Mouse (Mus musculus): Measurements from ENCODE around the gene Slc24a3. TPM values are rescaled to one million over a fixed set of nuclear protein-coding genes. Genes with fewer than 3 reads are reported as not detected.

Gene Slc24a3
- polyA plus RNA-seq, 1 experiment from 2014 or later: 1.3 TPM

DNA sequence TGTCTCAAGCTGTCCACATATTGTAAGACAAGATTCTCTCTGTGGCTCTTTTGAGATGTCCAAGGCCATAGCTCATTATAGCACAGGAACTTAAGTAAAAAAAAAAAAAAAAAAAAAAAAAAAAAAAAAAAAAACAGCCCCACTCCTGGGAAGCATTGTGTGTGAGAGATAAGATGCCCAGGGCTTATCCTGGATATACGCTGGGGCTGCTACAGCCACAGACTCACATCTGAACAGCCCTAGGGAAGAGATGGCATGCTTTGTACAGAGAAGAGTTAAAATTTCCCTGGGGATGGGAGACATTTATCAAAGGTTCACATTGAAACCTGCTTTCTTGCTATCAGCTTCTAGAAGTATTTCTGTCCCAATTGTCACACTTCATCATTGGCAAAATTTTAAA is 218.2 kb downstream of the Slc24a3 start:
- Histone ChIP-seq H3K4me1 (replicated peaks; ENCODE audit: control insufficient read depth, insufficient read depth, low read length) (no peaks in the 10 kb centered on the region; the same call in 1 of the 2 replicates), H3K9me3 (ENCODE audit: control insufficient read depth, low read length) (no peaks in the 10 kb centered on the region), H3K27me3 (ENCODE audit: control insufficient read depth, insufficient read depth, low read depth, low read length) (no peaks in the 10 kb centered on the region), H3K9ac (ENCODE audit: low read length) (no peak overlapping the region), H3K27ac (ENCODE audit: low read length) (no peak overlapping the region), H3K4me2 (ENCODE audit: low read depth, low read length) (no peak overlapping the region), H3K36me3 (ENCODE audit: control insufficient read depth, insufficient read depth, low read length) (no peaks in the 10 kb centered on the region), H3K4me3 (ENCODE audit: low read length) (no peak overlapping the region)
- no peak for ATAC-seq (ENCODE audit: low read depth)
- 53% methylated on average over 1 of the region's 1 CpGs for WGBS

DNA sequence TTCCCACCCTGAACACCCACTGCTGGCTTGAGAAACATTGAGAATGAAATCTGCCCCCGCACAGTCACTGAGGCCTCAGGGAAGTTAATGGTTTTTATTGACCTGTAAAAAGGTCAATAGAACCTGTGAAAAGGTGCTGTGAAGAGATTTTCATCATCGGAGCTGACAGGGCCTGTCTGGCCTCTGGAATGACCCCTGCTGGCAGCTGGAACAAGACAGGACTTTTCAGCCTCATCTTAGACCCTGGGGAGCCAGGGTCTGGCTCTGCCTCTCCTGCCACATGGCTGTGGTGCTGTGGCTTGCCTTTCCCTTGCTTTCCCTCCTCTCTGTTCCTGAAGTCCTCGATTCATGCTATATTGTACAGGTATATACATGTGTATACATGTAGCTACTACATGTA is 228.2 kb downstream of the Slc24a3 start:
- Histone ChIP-seq H3K9me3 (ENCODE audit: control insufficient read depth, low read length) (no peaks in the 10 kb centered on the region), H3K36me3 (ENCODE audit: control insufficient read depth, insufficient read depth, low read length) (no peaks in the 10 kb centered on the region), H3K4me1 (replicated peaks; ENCODE audit: control insufficient read depth, insufficient read depth, low read length) (no peaks in the 10 kb centered on the region), H3K27ac (ENCODE audit: low read length) (no peak overlapping the region), H3K4me2 (ENCODE audit: low read depth, low read length) (no peak overlapping the region), H3K9ac (ENCODE audit: low read length) (no peak overlapping the region), H3K27me3 (ENCODE audit: control insufficient read depth, insufficient read depth, low read depth, low read length) (no peaks in the 10 kb centered on the region), H3K4me3 (ENCODE audit: low read length) (no peak overlapping the region)
- no peak for ATAC-seq (ENCODE audit: low read depth)
- WGBS: 62% methylated on average over 3 of the region's 3 CpGs

GRCm38 (mm10) chr2:145396579-145396978 is 229.0 kb downstream of the Slc24a3 start:
- Histone ChIP-seq H3K4me2 (ENCODE audit: low read depth, low read length) (no peak overlapping the region), H3K36me3 (ENCODE audit: control insufficient read depth, insufficient read depth, low read length) (no peaks in the 10 kb centered on the region), H3K4me3 (ENCODE audit: low read length) (no peak overlapping the region), H3K4me1 (replicated peaks; ENCODE audit: control insufficient read depth, insufficient read depth, low read length) (no peaks in the 10 kb centered on the region), H3K9me3 (ENCODE audit: control insufficient read depth, low read length) (no peaks in the 10 kb centered on the region), H3K27me3 (ENCODE audit: control insufficient read depth, insufficient read depth, low read depth, low read length) (no peaks in the 10 kb centered on the region), H3K27ac (ENCODE audit: low read length) (no peak overlapping the region), H3K9ac (ENCODE audit: low read length) (no peak overlapping the region)
- WGBS: 47% methylated on average over 7 of the region's 7 CpGs
- no peak for ATAC-seq (ENCODE audit: low read depth)

- Histone ChIP-seq H3K27ac (ENCODE audit: low read length) (no peak overlapping the region), H3K9ac (ENCODE audit: low read length) (no peak overlapping the region), H3K9me3 (ENCODE audit: control insufficient read depth, low read length) (no peaks in the 10 kb centered on the region), H3K4me3 (ENCODE audit: low read length) (no peak overlapping the region), H3K4me1 (replicated peaks; ENCODE audit: control insufficient read depth, insufficient read depth, low read length) (no peaks in the 10 kb centered on the region), H3K36me3 (ENCODE audit: control insufficient read depth, insufficient read depth, low read length) (no peaks in the 10 kb centered on the region), H3K4me2 (ENCODE audit: low read depth, low read length) (no peak overlapping the region), H3K27me3 (ENCODE audit: control insufficient read depth, insufficient read depth, low read depth, low read length) (no peaks in the 10 kb centered on the region)
- 59% methylated on average over 10 of the region's 10 CpGs for WGBS
- no peak for ATAC-seq (ENCODE audit: low read depth)
Observed at GRCm38 (mm10) chr2:145397456-145398206, 230.1 kb downstream of the Slc24a3 start.

DNA sequence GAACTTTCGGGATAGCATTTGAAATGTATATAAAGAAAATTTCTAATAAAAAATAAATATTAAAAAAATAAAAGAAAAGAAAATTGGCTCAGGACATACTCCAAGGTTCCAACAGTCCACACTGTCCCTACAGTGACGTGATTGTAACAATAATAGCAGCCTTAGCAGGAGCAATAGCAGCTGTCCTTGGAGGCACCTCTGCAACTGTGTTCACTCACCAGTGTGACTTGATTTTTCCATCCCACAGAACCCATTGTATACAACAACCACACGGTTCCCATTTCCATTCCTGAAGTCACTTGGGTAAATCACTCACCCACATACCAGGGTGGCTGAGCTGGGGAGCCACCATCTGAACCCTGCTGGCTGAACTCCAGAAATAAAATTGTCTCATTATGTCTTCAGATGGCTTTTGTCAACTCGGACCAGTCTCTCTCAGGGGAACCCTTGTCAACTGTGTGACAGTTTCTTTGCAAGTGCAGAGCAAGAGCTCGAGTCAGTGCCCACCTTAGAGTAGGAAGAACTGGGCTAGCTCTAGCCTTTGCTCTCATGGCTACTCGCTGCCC is 233.8 kb downstream of the Slc24a3 start:
- H3K27ac ChIP-seq (ENCODE audit: low read length): no peak overlapping the region
- ATAC-seq (ENCODE audit: low read depth): no peak
- no peaks in the 10 kb centered on the region for H3K27me3 ChIP-seq (ENCODE audit: control insufficient read depth, insufficient read depth, low read depth, low read length)
- WGBS: 64% methylated on average over 6 of the region's 6 CpGs
- no peak overlapping the region for H3K4me2 ChIP-seq (ENCODE audit: low read depth, low read length)
- no peaks in the 10 kb centered on the region for H3K4me1 ChIP-seq (replicated peaks; ENCODE audit: control insufficient read depth, insufficient read depth, low read length)
- H3K36me3 ChIP-seq (ENCODE audit: control insufficient read depth, insufficient read depth, low read length): no peaks in the 10 kb centered on the region
- no peak overlapping the region for H3K4me3 ChIP-seq (ENCODE audit: low read length)
- no peaks in the 10 kb centered on the region for H3K9me3 ChIP-seq (ENCODE audit: control insufficient read depth, low read length)
- H3K9ac ChIP-seq (ENCODE audit: low read length): no peak overlapping the region

DNA sequence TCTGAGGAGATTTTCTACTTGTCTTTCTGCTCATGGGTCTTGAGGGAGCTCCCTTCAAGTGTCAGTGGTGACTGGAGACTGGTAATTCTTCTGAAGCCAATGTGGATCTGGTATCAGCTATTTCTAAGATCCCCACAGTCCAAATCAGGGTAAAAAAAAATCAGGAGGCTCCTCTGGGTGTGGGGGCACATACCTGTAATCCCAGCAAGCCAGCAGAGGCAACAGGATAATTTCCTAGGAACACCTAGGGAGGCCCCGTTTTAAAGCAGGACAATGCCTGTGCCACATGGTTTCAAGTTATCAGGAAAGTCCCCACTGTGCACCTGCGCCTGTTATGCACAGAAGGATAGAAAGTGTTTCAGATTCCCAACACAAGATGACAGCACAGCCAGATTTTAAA is 234.4 kb downstream of the Slc24a3 start:
- H3K9me3 ChIP-seq (ENCODE audit: control insufficient read depth, low read length): no peaks in the 10 kb centered on the region

GRCm38 (mm10) chr2:145404818-145405531 is 237.4 kb downstream of the Slc24a3 start:
- Histone ChIP-seq H3K9me3 (ENCODE audit: control insufficient read depth, low read length) (no peaks in the 10 kb centered on the region), H3K36me3 (ENCODE audit: control insufficient read depth, insufficient read depth, low read length) (no peaks in the 10 kb centered on the region), H3K27ac (ENCODE audit: low read length) (no peak overlapping the region), H3K4me2 (ENCODE audit: low read depth, low read length) (no peak overlapping the region), H3K27me3 (ENCODE audit: control insufficient read depth, insufficient read depth, low read depth, low read length) (no peaks in the 10 kb centered on the region), H3K4me3 (ENCODE audit: low read length) (no peak overlapping the region), H3K9ac (ENCODE audit: low read length) (no peak overlapping the region), H3K4me1 (replicated peaks; ENCODE audit: control insufficient read depth, insufficient read depth, low read length) (no peaks in the 10 kb centered on the region)
- WGBS: 45% methylated on average over 11 of the region's 11 CpGs
- ATAC-seq (ENCODE audit: low read depth): no peak

More for the DNA sequence above, 234.4 kb downstream of the Slc24a3 start:
- no peak for ATAC-seq (ENCODE audit: low read depth)
- no peak overlapping the region for H3K27ac ChIP-seq (ENCODE audit: low read length)
- no peaks in the 10 kb centered on the region for H3K4me1 ChIP-seq (replicated peaks; ENCODE audit: control insufficient read depth, insufficient read depth, low read length)
- H3K36me3 ChIP-seq (ENCODE audit: control insufficient read depth, insufficient read depth, low read length): no peaks in the 10 kb centered on the region
- H3K4me3 ChIP-seq (ENCODE audit: low read length): no peak overlapping the region
- 83% methylated on average over 2 of the region's 2 CpGs for WGBS
- no peak overlapping the region for H3K9ac ChIP-seq (ENCODE audit: low read length)
- no peak overlapping the region for H3K4me2 ChIP-seq (ENCODE audit: low read depth, low read length)
- H3K27me3 ChIP-seq (ENCODE audit: control insufficient read depth, insufficient read depth, low read depth, low read length): no peaks in the 10 kb centered on the region

- Histone ChIP-seq H3K4me1 (replicated peaks; ENCODE audit: control insufficient read depth, insufficient read depth, low read length) (no peaks in the 10 kb centered on the region), H3K27me3 (ENCODE audit: control insufficient read depth, insufficient read depth, low read depth, low read length) (no peaks in the 10 kb centered on the region), H3K4me2 (ENCODE audit: low read depth, low read length) (no peak overlapping the region), H3K27ac (ENCODE audit: low read length) (no peak overlapping the region), H3K9me3 (ENCODE audit: control insufficient read depth, low read length) (no peaks in the 10 kb centered on the region), H3K36me3 (ENCODE audit: control insufficient read depth, insufficient read depth, low read length) (no peaks in the 10 kb centered on the region), H3K4me3 (ENCODE audit: low read length) (no peak overlapping the region), H3K9ac (ENCODE audit: low read length) (no peak overlapping the region)
- no peak for ATAC-seq (ENCODE audit: low read depth)
- 45% methylated on average over 4 of the region's 4 CpGs for WGBS
Observed at GRCm38 (mm10) chr2:145405746-145406145, 238.2 kb downstream of the Slc24a3 start.

- H3K4me1 ChIP-seq (replicated peaks; ENCODE audit: control insufficient read depth, insufficient read depth, low read length): no peaks in the 10 kb centered on the region
- no peaks in the 10 kb centered on the region for H3K27me3 ChIP-seq (ENCODE audit: control insufficient read depth, insufficient read depth, low read depth, low read length)
- H3K36me3 ChIP-seq (ENCODE audit: control insufficient read depth, insufficient read depth, low read length): no peaks in the 10 kb centered on the region
- no peak overlapping the region for H3K9ac ChIP-seq (ENCODE audit: low read length)
- 96% methylated on average over 2 of the region's 2 CpGs for WGBS
- H3K4me3 ChIP-seq (ENCODE audit: low read length): no peak overlapping the region
- no peak overlapping the region for H3K27ac ChIP-seq (ENCODE audit: low read length)
- H3K9me3 ChIP-seq (ENCODE audit: control insufficient read depth, low read length): no peaks in the 10 kb centered on the region
- H3K4me2 ChIP-seq (ENCODE audit: low read depth, low read length): no peak overlapping the region
- ATAC-seq (ENCODE audit: low read depth): no peak
Observed at GRCm38 (mm10) chr2:145417738-145418137, 250.2 kb downstream of the Slc24a3 start.

All from lung, embryonic 16.5 days (tissue).